Mouse (Mus musculus) mouse embryonic stem cell (cell line): Measurements from ENCODE around the gene Serpinh1.

Experiments
- in situ Hi-C, 2 experiments: fragments of 300-500 bp; cut with MboI; formaldehyde crosslinking; loops; 1 replicate in 1 of 2; 3 replicates in 1 of 2; pipeline ENCODE4 v1.14.3; 2019 to 2020; ENCODE audit warnings: low sequenced_read_pairs in 2 of 2, low pct_unique_long_range_greater_than_20kb in 1 of 2, mixed read lengths in 1 of 2; ENCODE audit not compliant: unreplicated experiment in 1 of 2

The Serpinh1 gene

GRCm38 (mm10) chr7:99305688-99306087, 47.4 kb downstream of the Serpinh1 start:
- in situ Hi-C loops, result no loop called here

GRCm38 (mm10) chr7:99304949-99305372, 48.1 kb downstream of the Serpinh1 start:
- in situ Hi-C loops, result no loop called here

GRCm38 (mm10) chr7:99304029-99304428, 49.0 kb downstream of the Serpinh1 start:
- in situ Hi-C loops, result no loop called here

- in situ Hi-C loops, result no loop called here
Observed at GRCm38 (mm10) chr7:99300650-99301175, 52.3 kb downstream of the Serpinh1 start.
